In genomic region chr8:57610706-57611418, GRCm38 (mm10) we compare ENCODE assay signal across 9 mouse cellular contexts. TPM values are rescaled to one million over a fixed set of nuclear protein-coding genes. Genes with fewer than 3 reads are reported as not detected.
DNase-seq lines count a peak whose midpoint lies in the region; ATAC-seq lines count a peak whose summit lies in the region.
"Had no signal": no experiment of that assay in that cellular context is flagged by ENCODE, and none has a peak within 500 bp of the region (broad histone marks: within the 10 kb centered on the region; RNA-seq: fewer than 3 reads in every experiment).

No protein-coding gene starts in this region.

- H3K4me2 ChIP-seq in forebrain, embryonic 14.5 days (ENCODE audit: low read length): no peak overlapping the region
- H3K4me2 ChIP-seq in forebrain, embryonic 11.5 days (ENCODE audit: low read depth, low read length, severe bottlenecking): no peak overlapping the region
- H3K4me2 ChIP-seq in kidney, embryonic 16.5 days (replicated peaks; ENCODE audit: low read depth, low read length): no peak overlapping the region

- no peaks in the 10 kb centered on the region for H3K36me3 ChIP-seq in forebrain, embryonic 14.5 days (ENCODE audit: control insufficient read depth, insufficient read depth, low read length)
- H3K36me3 ChIP-seq in forebrain, embryonic 11.5 days (ENCODE audit: control insufficient read depth, insufficient read depth, low read length): no peaks in the 10 kb centered on the region
- no peaks in the 10 kb centered on the region for H3K36me3 ChIP-seq in kidney, embryonic 16.5 days (ENCODE audit: insufficient read depth, low read length)

- no peak overlapping the region for H3K4me3 ChIP-seq in forebrain, embryonic 14.5 days (ENCODE audit: low read depth, low read length)
- H3K4me3 ChIP-seq in forebrain, embryonic 11.5 days (ENCODE audit: low read depth, low read length): no peak overlapping the region
- no peak overlapping the region for H3K4me3 ChIP-seq in kidney, embryonic 16.5 days (ENCODE audit: low read length)

- no peaks in the 10 kb centered on the region for H3K9me3 ChIP-seq in forebrain, embryonic 14.5 days (replicated peaks; ENCODE audit: control insufficient read depth, low read length)
- no peaks in the 10 kb centered on the region for H3K9me3 ChIP-seq in forebrain, embryonic 11.5 days (ENCODE audit: control insufficient read depth, low read length)
- H3K9me3 ChIP-seq in kidney, embryonic 16.5 days (ENCODE audit: low read length): no peaks in the 10 kb centered on the region

- no peak overlapping the region for H3K9ac ChIP-seq in forebrain, embryonic 14.5 days (ENCODE audit: low read length)
- no peak overlapping the region for H3K9ac ChIP-seq in forebrain, embryonic 11.5 days (ENCODE audit: low read length)
- H3K9ac ChIP-seq in kidney, embryonic 16.5 days (replicated peaks; ENCODE audit: low read length): no peak overlapping the region
- H3K9ac ChIP-seq: liver, embryonic 14.5 days had no signal

- H3K27ac ChIP-seq in forebrain, embryonic 14.5 days (ENCODE audit: low read depth, low read length): no peak overlapping the region
- no peak overlapping the region for H3K27ac ChIP-seq in forebrain, embryonic 11.5 days (ENCODE audit: low read depth, low read length)
- H3K27ac ChIP-seq in kidney, embryonic 16.5 days (ENCODE audit: low read length): no peak overlapping the region
- H3K27ac ChIP-seq: liver, embryonic 14.5 days had no signal

- WGBS in forebrain, embryonic 14.5 days: 52% methylated on average over 10 of the region's 11 CpGs
- WGBS in forebrain, embryonic 11.5 days: 77% methylated on average over 10 of the region's 11 CpGs
- WGBS in kidney, embryonic 16.5 days: 36% methylated on average over 10 of the region's 11 CpGs

- peaks cover 4% of the 10 kb centered on the region; the same call in 1 of the 2 replicates for H3K4me1 ChIP-seq in forebrain, embryonic 14.5 days (ENCODE audit: control insufficient read depth, insufficient read depth, low read length)
- no peaks in the 10 kb centered on the region for H3K4me1 ChIP-seq in forebrain, embryonic 11.5 days (replicated peaks; ENCODE audit: control insufficient read depth, insufficient read depth, low read length)
- H3K4me1 ChIP-seq in kidney, embryonic 16.5 days (ENCODE audit: insufficient read depth, low read length): peaks cover 22% of the 10 kb centered on the region

- DNase-seq in forebrain, embryonic 14.5 days (ENCODE audit: low spot score): peak; percentile 58
- no peak for DNase-seq in forebrain, embryonic 11.5 days (ENCODE audit: low spot score)
- peak; percentile 54 to 59 for DNase-seq in adrenal gland, adult 18-20 months (ENCODE audit: low spot score in 2 of 2)
- DNase-seq in lung, postnatal 4 days: peak; percentile 29 to 48
- no peak for DNase-seq in embryo, embryonic 9.5 days (ENCODE audit: extremely low spot score)
- DNase-seq in neural tube, embryonic 10.5 days (ENCODE audit: extremely low spot score, low spot score): no peak

- ATAC-seq in forebrain, embryonic 14.5 days: peak; percentile 44; the same call in 1 of the 2 replicates
- ATAC-seq in forebrain, embryonic 11.5 days (replicated peaks; ENCODE audit: low FRiP score): no peak
- peak; percentile 62 for ATAC-seq in frontal cortex, adult (ENCODE audit: low TSS enrichment)
- 0 out of 2 replicates have a peak, but pooled peaks have one; percentile 21 for ATAC-seq in kidney, embryonic 16.5 days (ENCODE audit: low FRiP score, low TSS enrichment)

- H3K27me3 ChIP-seq in forebrain, embryonic 14.5 days (replicated peaks; ENCODE audit: control insufficient read depth, insufficient read depth, low read length): no peaks in the 10 kb centered on the region
- no peaks in the 10 kb centered on the region for H3K27me3 ChIP-seq in forebrain, embryonic 11.5 days (ENCODE audit: control insufficient read depth, insufficient read depth, low read length)
- H3K27me3 ChIP-seq in kidney, embryonic 16.5 days (ENCODE audit: insufficient read depth, low read length): no peaks in the 10 kb centered on the region

RNA-seq across cellular contexts. Expression of gene Galnt7, which starts 42.0 kb away (rescaled TPM):
- polyA plus RNA-seq in forebrain, embryonic 14.5 days (2014; fragmentation: Nextera tagmentation; extraction: Ambion mirVana): 9.1 and 10.3 TPM in 2 replicates
- 19.5 and 19.6 TPM in 2 replicates for polyA plus RNA-seq in forebrain, embryonic 11.5 days (2014; fragmentation: Nextera tagmentation; extraction: Ambion mirVana)
- 10 to 100 TPM in 1 of 2 experiments, 1 to 10 TPM in 1; 5.0 to 10.3 TPM for total RNA-seq in adrenal gland, adult 18-20 months (2021)
- polyA plus RNA-seq in kidney, embryonic 16.5 days (2015; fragmentation: Nextera tagmentation; extraction: Ambion mirVana): 22.4 and 23.7 TPM in 2 replicates

Comparison
In these comparisons a context has a peak if more than half of its experiments do, and no peak if none do; other contexts are left out.
1. DNase-seq: peak in forebrain, embryonic 14.5 days (single experiment), adrenal gland, adult 18-20 months (2 of 2) and lung, postnatal 4 days (2 of 2); none in forebrain, embryonic 11.5 days (single experiment), embryo, embryonic 9.5 days (single experiment) and neural tube, embryonic 10.5 days (single experiment).